Mouse (Mus musculus): ENCODE results near the gene Nfkb1. TPM values are rescaled to one million over a fixed set of nuclear protein-coding genes. Genes with fewer than 3 reads are reported as not detected.

Nfkb1 gene
- polyA plus RNA-seq, 1 experiment from 2014 or later, result 23.5 TPM

DNA sequence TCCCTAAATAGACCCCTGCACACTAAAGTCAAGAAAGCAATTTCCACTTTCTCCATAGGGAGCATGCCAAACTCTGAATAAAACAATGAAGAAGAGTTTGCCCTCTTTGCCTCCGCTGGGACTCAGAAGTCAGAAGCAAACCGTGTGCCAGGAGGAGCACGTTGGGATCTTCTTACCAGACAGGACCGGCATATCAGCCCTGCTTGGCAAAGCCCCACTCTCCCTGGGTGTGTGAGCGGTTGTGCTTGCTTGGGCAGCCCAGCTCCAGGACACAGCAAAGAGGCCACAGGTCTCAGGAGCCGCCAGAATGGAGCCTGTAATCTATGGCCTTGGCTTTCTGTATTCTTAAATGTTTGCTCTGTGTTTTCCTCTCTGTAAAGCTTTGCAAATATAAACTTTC lies 37.6 kb upstream of the Nfkb1 start:
- Histone ChIP-seq H3K27ac (replicated peaks in 1 of 2; ENCODE audit: control insufficient read depth in 1 of 2, insufficient read depth in 1 of 2, low read depth in 2 of 2, low read length in 2 of 2) (no peak overlapping the region), H3K9ac (ENCODE audit: low read length) (no peak overlapping the region), H3K4me2 (ENCODE audit: low read length) (no peak overlapping the region), H3K36me3 (ENCODE audit: control insufficient read depth, insufficient read depth, low read length) (no peaks in the 10 kb centered on the region), H3K27me3 (ENCODE audit: control insufficient read depth, insufficient read depth, low read length) (no peaks in the 10 kb centered on the region), H3K4me3 (ENCODE audit: control insufficient read depth in 1 of 2, insufficient read depth in 1 of 2, low read depth in 1 of 2, low read length in 2 of 2) (no peak overlapping the region), H3K4me1 (ENCODE audit: control insufficient read depth in 2 of 2, insufficient read depth in 2 of 2, low read length in 2 of 2) (peaks cover 5 to 13% of the 10 kb centered on the region in 2 experiments), H3K9me3 (ENCODE audit: control insufficient read depth, low read length) (no peaks in the 10 kb centered on the region)
- WGBS, result 69% methylated on average over 6 of the region's 6 CpGs
- ATAC-seq (ENCODE audit: insufficient number of reproducible peaks, insufficient read depth, low FRiP score, low read depth), result no peak

DNA sequence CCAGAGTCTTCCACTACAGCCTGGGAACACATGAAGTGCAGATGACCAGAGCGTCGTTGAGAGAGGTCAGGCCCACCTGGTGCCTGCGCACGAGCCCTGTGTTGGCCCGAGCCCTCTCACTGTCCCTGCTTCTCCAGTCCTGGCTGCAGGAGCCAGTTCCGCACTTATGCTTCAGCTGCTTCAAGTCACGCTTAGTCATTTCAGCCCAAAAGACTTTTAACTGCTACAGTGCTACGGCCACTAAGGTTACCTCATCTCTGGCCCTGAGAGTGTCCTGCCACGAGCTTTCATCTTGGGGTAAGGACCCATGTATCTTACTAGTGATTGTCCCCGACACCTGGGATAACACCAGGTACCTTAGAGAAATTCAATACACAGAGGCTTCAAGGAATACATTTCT lies 36.0 kb upstream of the Nfkb1 start:
- Histone ChIP-seq H3K4me2 (ENCODE audit: low read length) (no peak overlapping the region), H3K9ac (ENCODE audit: low read length) (no peak overlapping the region), H3K9me3 (ENCODE audit: control insufficient read depth, low read length) (no peaks in the 10 kb centered on the region), H3K36me3 (ENCODE audit: control insufficient read depth, insufficient read depth, low read length) (no peaks in the 10 kb centered on the region), H3K27me3 (ENCODE audit: control insufficient read depth, insufficient read depth, low read length) (no peaks in the 10 kb centered on the region), H3K4me1 (ENCODE audit: control insufficient read depth in 2 of 2, insufficient read depth in 2 of 2, low read length in 2 of 2) (peaks cover 5 to 13% of the 10 kb centered on the region in 2 experiments), H3K27ac (replicated peaks in 1 of 2; ENCODE audit: control insufficient read depth in 1 of 2, insufficient read depth in 1 of 2, low read depth in 2 of 2, low read length in 2 of 2) (no peak overlapping the region), H3K4me3 (ENCODE audit: control insufficient read depth in 1 of 2, insufficient read depth in 1 of 2, low read depth in 1 of 2, low read length in 2 of 2) (no peak overlapping the region)
- ATAC-seq (ENCODE audit: insufficient number of reproducible peaks, insufficient read depth, low FRiP score, low read depth), result no peak
- WGBS, result 84% methylated on average over 10 of the region's 10 CpGs

GRCm38 (mm10) chr3:135726521-135727275 lies 35.4 kb upstream of the Nfkb1 start:
- Histone ChIP-seq H3K9ac (ENCODE audit: low read length) (no peak overlapping the region), H3K27me3 (ENCODE audit: control insufficient read depth, insufficient read depth, low read length) (no peaks in the 10 kb centered on the region), H3K36me3 (ENCODE audit: control insufficient read depth, insufficient read depth, low read length) (no peaks in the 10 kb centered on the region), H3K4me3 (ENCODE audit: control insufficient read depth in 1 of 2, insufficient read depth in 1 of 2, low read depth in 1 of 2, low read length in 2 of 2) (no peak overlapping the region), H3K9me3 (ENCODE audit: control insufficient read depth, low read length) (no peaks in the 10 kb centered on the region), H3K27ac (replicated peaks in 1 of 2; ENCODE audit: control insufficient read depth in 1 of 2, insufficient read depth in 1 of 2, low read depth in 2 of 2, low read length in 2 of 2) (no peak overlapping the region), H3K4me2 (ENCODE audit: low read length) (no peak overlapping the region), H3K4me1 (ENCODE audit: control insufficient read depth in 2 of 2, insufficient read depth in 2 of 2, low read length in 2 of 2) (peaks cover 3 to 12% of the 10 kb centered on the region in 2 experiments)
- WGBS, result 60% methylated on average over 7 of the region's 7 CpGs
- ATAC-seq (ENCODE audit: insufficient number of reproducible peaks, insufficient read depth, low FRiP score, low read depth), result no peak

- Histone ChIP-seq H3K9ac (ENCODE audit: low read length) (no peak overlapping the region), H3K36me3 (ENCODE audit: control insufficient read depth, insufficient read depth, low read length) (no peaks in the 10 kb centered on the region), H3K27ac (replicated peaks in 1 of 2; ENCODE audit: control insufficient read depth in 1 of 2, insufficient read depth in 1 of 2, low read depth in 2 of 2, low read length in 2 of 2) (no peak overlapping the region), H3K4me3 (ENCODE audit: control insufficient read depth in 1 of 2, insufficient read depth in 1 of 2, low read depth in 1 of 2, low read length in 2 of 2) (no peak overlapping the region), H3K9me3 (ENCODE audit: control insufficient read depth, low read length) (no peaks in the 10 kb centered on the region), H3K27me3 (ENCODE audit: control insufficient read depth, insufficient read depth, low read length) (no peaks in the 10 kb centered on the region), H3K4me1 (ENCODE audit: control insufficient read depth in 2 of 2, insufficient read depth in 2 of 2, low read length in 2 of 2) (peaks cover 3 to 11% of the 10 kb centered on the region in 2 experiments), H3K4me2 (ENCODE audit: low read length) (no peak overlapping the region)
- 83% methylated on average over 15 of the region's 15 CpGs for WGBS
- no peak for ATAC-seq (ENCODE audit: insufficient number of reproducible peaks, insufficient read depth, low FRiP score, low read depth)
Measured at GRCm38 (mm10) chr3:135726023-135726422, 34.7 kb upstream of the Nfkb1 start.

DNA sequence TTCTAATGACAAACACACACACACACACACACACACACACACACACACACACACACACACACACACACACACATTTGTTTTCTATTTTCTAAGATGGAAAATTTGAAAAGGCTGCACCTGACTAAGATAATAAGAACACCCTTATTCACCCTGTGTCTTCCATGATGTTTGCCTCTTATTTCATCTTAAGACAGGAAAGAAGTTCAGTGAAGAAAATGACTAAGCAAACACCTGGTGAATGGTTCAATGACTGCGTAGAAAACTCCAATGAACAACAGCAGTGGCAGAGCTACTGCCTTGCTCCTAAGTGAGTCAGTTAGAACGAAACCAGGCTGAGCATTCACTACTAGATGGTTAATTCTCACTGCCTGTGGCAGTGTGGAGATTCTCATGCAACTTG lies 30.8 kb upstream of the Nfkb1 start:
- Histone ChIP-seq H3K9ac (ENCODE audit: low read length) (no peak overlapping the region), H3K27ac (replicated peaks in 1 of 2; ENCODE audit: control insufficient read depth in 1 of 2, insufficient read depth in 1 of 2, low read depth in 2 of 2, low read length in 2 of 2) (no peak overlapping the region), H3K4me3 (ENCODE audit: control insufficient read depth in 1 of 2, insufficient read depth in 1 of 2, low read depth in 1 of 2, low read length in 2 of 2) (no peak overlapping the region), H3K4me1 (ENCODE audit: control insufficient read depth in 2 of 2, insufficient read depth in 2 of 2, low read length in 2 of 2) (peaks cover 3 to 5% of the 10 kb centered on the region in 2 experiments), H3K27me3 (ENCODE audit: control insufficient read depth, insufficient read depth, low read length) (no peaks in the 10 kb centered on the region), H3K9me3 (ENCODE audit: control insufficient read depth, low read length) (no peaks in the 10 kb centered on the region), H3K4me2 (ENCODE audit: low read length) (no peak overlapping the region), H3K36me3 (ENCODE audit: control insufficient read depth, insufficient read depth, low read length) (no peaks in the 10 kb centered on the region)
- 81% methylated on average over 2 of the region's 2 CpGs for WGBS
- no peak for ATAC-seq (ENCODE audit: insufficient number of reproducible peaks, insufficient read depth, low FRiP score, low read depth)

- Histone ChIP-seq H3K4me3 (ENCODE audit: control insufficient read depth in 1 of 2, insufficient read depth in 1 of 2, low read depth in 1 of 2, low read length in 2 of 2) (no peak overlapping the region), H3K9ac (ENCODE audit: low read length) (no peak overlapping the region), H3K27me3 (ENCODE audit: control insufficient read depth, insufficient read depth, low read length) (no peaks in the 10 kb centered on the region), H3K4me1 (ENCODE audit: control insufficient read depth in 2 of 2, insufficient read depth in 2 of 2, low read length in 2 of 2) (peaks cover 0 to 3% of the 10 kb centered on the region in 2 experiments; a peak in 2 of 4 replicates), H3K4me2 (ENCODE audit: low read length) (no peak overlapping the region), H3K9me3 (ENCODE audit: control insufficient read depth, low read length) (no peaks in the 10 kb centered on the region), H3K27ac (replicated peaks in 1 of 2; ENCODE audit: control insufficient read depth in 1 of 2, insufficient read depth in 1 of 2, low read depth in 2 of 2, low read length in 2 of 2) (no peak overlapping the region), H3K36me3 (ENCODE audit: control insufficient read depth, insufficient read depth, low read length) (no peaks in the 10 kb centered on the region)
- no peak for ATAC-seq (ENCODE audit: insufficient number of reproducible peaks, insufficient read depth, low FRiP score, low read depth)
- WGBS, result 87% methylated on average over 3 of the region's 3 CpGs
Measured at GRCm38 (mm10) chr3:135719969-135720368, 28.6 kb upstream of the Nfkb1 start.

DNA sequence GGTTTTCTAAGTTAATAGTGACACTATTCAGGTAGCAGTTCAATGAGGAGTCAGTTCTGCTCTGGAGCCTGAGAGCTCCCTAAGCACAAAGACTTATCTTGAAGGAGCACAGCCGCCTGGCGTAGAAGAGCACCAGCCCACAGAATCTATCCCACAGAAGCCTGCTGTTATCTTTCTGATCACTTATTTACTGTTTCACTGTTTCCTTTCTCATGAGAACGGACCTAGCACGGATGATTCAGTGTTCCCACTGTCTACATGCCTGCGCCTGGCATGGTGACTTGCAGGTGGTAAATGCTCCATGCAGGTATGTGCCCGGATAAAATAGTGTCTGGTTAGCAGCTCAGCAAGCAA lies 27.8 kb upstream of the Nfkb1 start:
- Histone ChIP-seq H3K36me3 (ENCODE audit: control insufficient read depth, insufficient read depth, low read length) (no peaks in the 10 kb centered on the region), H3K4me2 (ENCODE audit: low read length) (no peak overlapping the region), H3K9me3 (ENCODE audit: control insufficient read depth, low read length) (no peaks in the 10 kb centered on the region), H3K27me3 (ENCODE audit: control insufficient read depth, insufficient read depth, low read length) (no peaks in the 10 kb centered on the region), H3K27ac (replicated peaks in 1 of 2; ENCODE audit: control insufficient read depth in 1 of 2, insufficient read depth in 1 of 2, low read depth in 2 of 2, low read length in 2 of 2) (no peak overlapping the region), H3K4me3 (ENCODE audit: control insufficient read depth in 1 of 2, insufficient read depth in 1 of 2, low read depth in 1 of 2, low read length in 2 of 2) (no peak overlapping the region), H3K9ac (ENCODE audit: low read length) (no peak overlapping the region), H3K4me1 (ENCODE audit: control insufficient read depth in 2 of 2, insufficient read depth in 2 of 2, low read length in 2 of 2) (peaks cover 0 to 3% of the 10 kb centered on the region in 2 experiments; a peak in 2 of 4 replicates)
- 46% methylated on average over 6 of the region's 6 CpGs for WGBS
- ATAC-seq (ENCODE audit: insufficient number of reproducible peaks, insufficient read depth, low FRiP score, low read depth), result no peak
